Mouse (Mus musculus) megakaryocyte progenitor cell, adult 5-6 weeks (primary cell): ENCODE measurements around the gene Foxn3. TPM values are rescaled to one million over a fixed set of nuclear protein-coding genes. Genes with fewer than 3 reads are reported as not detected.

Experiments used
- ATAC-seq: replicated peaks from 2 replicates; pipeline ENCODE4 v1.8.0; 2016; ENCODE audit warnings: mild to moderate bottlenecking, moderate TSS enrichment, inconsistent platforms; ENCODE audit not compliant: poor library complexity
- total RNA-seq, 2 experiments: library from RNA; stranded (forward) in 1 of 2; stranded (reverse) in 1 of 2; fragments of 157-497, 149-512 nt in 1 of 2; fragments of 200-1000 nt in 1 of 2; gene quantifications; 2 replicates each; pipeline versions ENCODE4 v1.2.3 to v1.2.4; 2015 to 2017

Gene Foxn3
- total RNA-seq, 2 experiments from 2014 or later = 17.7 to 45.5 TPM

GRCm38 (mm10) chr12:99306536-99307204 lies 256.7 kb downstream of the Foxn3 start:
- no peak for ATAC-seq

GRCm38 (mm10) chr12:99305784-99306535 lies 257.4 kb downstream of the Foxn3 start:
- ATAC-seq = peak; percentile 36; the same call in 1 of the 2 replicates

GRCm38 (mm10) chr12:99305324-99305723 lies 258.1 kb downstream of the Foxn3 start:
- ATAC-seq = no peak

- no peak for ATAC-seq
These were observed 259.3 kb downstream of the Foxn3 start for GRCm38 (mm10) chr12:99304056-99304455.

GRCm38 (mm10) chr12:99303581-99303980 lies 259.8 kb downstream of the Foxn3 start:
- no peak for ATAC-seq

- ATAC-seq = no peak
These were observed 263.5 kb downstream of the Foxn3 start for GRCm38 (mm10) chr12:99299900-99300299.

GRCm38 (mm10) chr12:99298851-99299600 lies 264.4 kb downstream of the Foxn3 start:
- ATAC-seq = no peak

GRCm38 (mm10) chr12:99298242-99298641 lies 265.1 kb downstream of the Foxn3 start:
- no peak for ATAC-seq

GRCm38 (mm10) chr12:99297792-99298191 lies 265.6 kb downstream of the Foxn3 start:
- peak; percentile 51 for ATAC-seq

GRCm38 (mm10) chr12:99293532-99293931 lies 269.9 kb downstream of the Foxn3 start:
- ATAC-seq = no peak

GRCm38 (mm10) chr12:99292152-99292551 lies 271.2 kb downstream of the Foxn3 start:
- ATAC-seq = no peak

- no peak for ATAC-seq
These were observed 276.3 kb downstream of the Foxn3 start for GRCm38 (mm10) chr12:99287081-99287480.

GRCm38 (mm10) chr12:99286662-99287061 lies 276.7 kb downstream of the Foxn3 start:
- no peak for ATAC-seq

- no peak for ATAC-seq
These were observed 277.7 kb downstream of the Foxn3 start for GRCm38 (mm10) chr12:99285656-99286055.

GRCm38 (mm10) chr12:99285199-99285598 lies 278.2 kb downstream of the Foxn3 start:
- no peak for ATAC-seq

GRCm38 (mm10) chr12:99284419-99285069 lies 278.8 kb downstream of the Foxn3 start:
- peak; percentile 65 for ATAC-seq

GRCm38 (mm10) chr12:99280826-99281225 lies 282.6 kb downstream of the Foxn3 start:
- ATAC-seq = 0 out of 2 replicates have a peak, but pooled peaks have one; percentile 3

GRCm38 (mm10) chr12:99280291-99280690 lies 283.1 kb downstream of the Foxn3 start:
- ATAC-seq = peak; percentile 58

- no peak for ATAC-seq
These were observed 284.0 kb downstream of the Foxn3 start for GRCm38 (mm10) chr12:99279426-99279825.

GRCm38 (mm10) chr12:99274589-99274988 lies 288.8 kb downstream of the Foxn3 start:
- peak; percentile 78 for ATAC-seq

- no peak for ATAC-seq
These were observed 294.0 kb downstream of the Foxn3 start for GRCm38 (mm10) chr12:99269396-99269795.
